Mouse (Mus musculus) liver, embryonic 11.5 days (tissue): ENCODE data around the gene Borcs6. TPM values are rescaled to one million over a fixed set of nuclear protein-coding genes. Genes with fewer than 3 reads are reported as not detected.

Experiments
- ATAC-seq: fragments of 200-750 bp; cut with Nextera tagmentation; replicated peaks from 2 replicates; pipeline ENCODE4 v1.8.0; 2017; ENCODE audit warnings: moderate number of reproducible peaks, mild to moderate bottlenecking, moderate TSS enrichment, moderate library complexity; ENCODE audit not compliant: low FRiP score
- DNase-seq: peaks from one replicate; pipeline ENCODE4 v3.0.0-alpha.2; 2017; ENCODE audit warnings: low spot score
- H3K27ac ChIP-seq: fragments of 300-500 bp; sonication (generic); 2 replicates; pipeline ENCODE4 v1.5.1; 2014; ENCODE audit warnings: mild to moderate bottlenecking, low read depth, low read length, control low read depth
- H3K27me3 ChIP-seq: fragments of 300-500 bp; sonication (generic); replicated peaks from 2 replicates; pipeline ENCODE4 v1.6.1; 2014; ENCODE audit warnings: low read length, mixed read lengths; ENCODE audit not compliant: control insufficient read depth, insufficient read depth
- H3K36me3 ChIP-seq: fragments of 300-500 bp; sonication (generic); 2 replicates; pipeline ENCODE4 v1.6.1; 2014; ENCODE audit warnings: mild to moderate bottlenecking, low read length, moderate library complexity, mixed read lengths; ENCODE audit not compliant: control insufficient read depth, insufficient read depth
- H3K4me1 ChIP-seq: fragments of 300-500 bp; sonication (generic); replicated peaks from 2 replicates; pipeline ENCODE4 v1.6.1; 2014; ENCODE audit warnings: low read length, mixed read lengths; ENCODE audit not compliant: control insufficient read depth, insufficient read depth
- H3K4me2 ChIP-seq: fragments of 300-500 bp; sonication (generic); 2 replicates; pipeline ENCODE4 v1.6.1; 2014; ENCODE audit warnings: mild to moderate bottlenecking, control low read depth, moderate library complexity
- H3K4me3 ChIP-seq: fragments of 300-500 bp; sonication (generic); 2 replicates; pipeline ENCODE4 v1.5.1; 2014; ENCODE audit warnings: low read depth, low read length, control low read depth
- H3K9ac ChIP-seq: fragments of 300-500 bp; sonication (generic); 2 replicates; pipeline ENCODE4 v1.6.1; 2014; ENCODE audit warnings: low read depth, low read length, control low read depth
- H3K9me3 ChIP-seq: fragments of 300-500 bp; sonication (generic); 2 replicates; pipeline ENCODE4 v1.6.1; 2016; ENCODE audit warnings: low read length, inconsistent platforms, mixed read lengths; ENCODE audit not compliant: control insufficient read depth
- WGBS: fragments of 180-500 bp; shearing (Covaris S2); extraction: QIAGEN DNeasy Blood & Tissue Kit; methylation state at CpG from one replicate; pipeline ENCODE4 v1.1.7; 2014; 5-methylcytosine and 5-hydroxymethylcytosine counted together
- polyA plus RNA-seq: library from polyadenylated mRNA; unstranded; fragments of >200 nt; fragmentation: Nextera tagmentation; extraction: Ambion mirVana; gene quantifications from 2 replicates; pipeline ENCODE4 v1.2.1, GENCODE M21; 2014

Gene Borcs6
- polyA plus RNA-seq, 1 experiment from 2014 or later, result 6.6 TPM

DNA sequence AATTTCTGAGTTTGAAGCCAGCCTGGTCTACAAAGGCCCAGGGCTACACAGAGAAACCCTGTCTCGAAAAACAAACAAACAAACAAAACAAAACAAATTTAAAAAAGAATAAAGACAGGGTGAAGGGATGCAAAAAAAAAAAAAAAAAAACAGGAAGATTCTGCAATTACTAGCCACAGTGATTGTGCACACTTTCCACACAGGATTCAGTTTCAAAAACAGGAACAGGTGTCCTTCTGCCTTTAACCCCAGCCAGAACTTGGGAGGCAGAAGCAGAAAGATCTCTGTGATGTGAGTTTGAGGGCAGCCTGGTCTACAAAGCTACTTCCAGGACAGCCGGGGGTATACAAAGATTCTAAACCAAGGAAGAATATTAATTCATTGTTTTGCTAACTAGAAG is 1.3 kb upstream of the Borcs6 start:
- DNase-seq (no peak), ATAC-seq (no peak)
- H3K27me3 ChIP-seq, result no peaks in the 10 kb centered on the region
- WGBS, result 66% methylated on average over 2 of the region's 2 CpGs
- peak overlapping the region; percentile 70 for H3K4me3 ChIP-seq
- H3K36me3 ChIP-seq, result peaks cover 2% of the 10 kb centered on the region; the same call in 1 of the 2 replicates
- H3K9me3 ChIP-seq, result no peaks in the 10 kb centered on the region
- H3K9ac ChIP-seq, result peak overlapping the region; percentile 62
- peak overlapping the region; percentile 52; the same call in 1 of the 2 replicates for H3K27ac ChIP-seq
- H3K4me2 ChIP-seq, result peak overlapping the region; percentile 98
- H3K4me1 ChIP-seq, result peaks cover 22% of the 10 kb centered on the region

GRCm38 (mm10) chr11:69058729-69059356 is 674 bp upstream of the Borcs6 start:
- H3K9ac ChIP-seq, result peak overlapping the region; percentile 62
- H3K4me1 ChIP-seq, result peaks cover 22% of the 10 kb centered on the region
- ATAC-seq, result no peak
- no peaks in the 10 kb centered on the region for H3K9me3 ChIP-seq
- H3K27ac ChIP-seq, result peak overlapping the region; percentile 52
- DNase-seq, result no peak
- H3K4me2 ChIP-seq, result peak overlapping the region; percentile 98
- no peaks in the 10 kb centered on the region for H3K36me3 ChIP-seq
- H3K4me3 ChIP-seq, result peak overlapping the region; percentile 70
- 1% methylated on average over 19 of the region's 19 CpGs for WGBS
- H3K27me3 ChIP-seq, result no peaks in the 10 kb centered on the region

- under 1% methylated on average over 49 of the region's 49 CpGs for WGBS
- ATAC-seq (0 out of 2 replicates have a peak, but pooled peaks have one; percentile 1), DNase-seq (no peak)
- peaks cover 28% of the 10 kb centered on the region for H3K4me1 ChIP-seq
- no peaks in the 10 kb centered on the region for H3K27me3 ChIP-seq
- H3K4me2 ChIP-seq, result peak overlapping the region; percentile 98
- no peaks in the 10 kb centered on the region for H3K9me3 ChIP-seq
- H3K4me3 ChIP-seq, result peak overlapping the region; percentile 70
- H3K36me3 ChIP-seq, result no peaks in the 10 kb centered on the region
- peak overlapping the region; percentile 68 for H3K9ac ChIP-seq
- H3K27ac ChIP-seq, result peak overlapping the region; percentile 52
Observed at GRCm38 (mm10) chr11:69059975-69060411, 476 bp downstream of the Borcs6 start.

DNA sequence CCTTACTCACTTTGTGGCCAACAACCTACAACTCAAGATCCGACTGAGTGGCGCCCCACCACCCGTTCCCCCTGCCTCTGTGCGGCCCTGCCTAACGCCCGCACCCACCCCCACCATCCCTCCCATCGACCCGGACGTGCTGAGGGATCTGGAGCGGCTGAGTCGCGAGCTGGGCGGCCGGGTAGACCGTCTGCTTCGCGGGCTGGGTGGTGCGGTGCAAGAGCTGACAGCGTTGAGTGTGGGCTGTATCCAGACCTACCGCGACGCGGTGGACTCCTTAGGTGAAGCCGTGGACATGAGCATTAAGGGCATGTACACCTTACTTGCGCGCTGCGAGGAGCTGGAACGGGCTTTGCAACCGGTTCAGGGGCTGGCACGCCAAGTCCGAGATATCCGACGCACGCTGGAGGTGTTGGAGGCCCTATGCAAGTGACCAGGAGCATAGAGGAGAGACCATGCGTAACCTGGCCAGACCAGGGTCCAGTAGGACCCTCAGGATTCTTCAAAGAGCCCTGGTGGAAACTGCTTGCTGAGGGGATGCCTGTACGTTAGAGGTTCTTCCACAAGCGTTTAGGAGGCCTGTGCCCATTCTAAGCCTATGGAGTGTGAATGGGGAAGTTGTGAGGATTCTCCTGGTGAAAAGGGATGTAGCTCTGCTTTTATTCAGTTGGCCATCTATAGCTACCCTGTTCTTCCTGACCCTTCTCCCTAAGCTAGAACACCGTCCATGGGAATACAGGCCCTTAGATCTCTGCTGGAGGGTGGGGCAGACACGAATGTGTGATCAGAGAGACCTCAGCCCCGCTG is 1.1 kb downstream of the Borcs6 start:
- Histone ChIP-seq H3K27ac (peak overlapping the region; percentile 52), H3K9ac (peak overlapping the region; percentile 68), H3K27me3 (no peaks in the 10 kb centered on the region), H3K4me3 (peak overlapping the region; percentile 70), H3K9me3 (no peaks in the 10 kb centered on the region), H3K4me1 (peaks cover 28% of the 10 kb centered on the region), H3K4me2 (peak overlapping the region; percentile 98), H3K36me3 (no peaks in the 10 kb centered on the region)
- DNase-seq (peak; percentile 53), ATAC-seq (no peak; the same call in 1 of the 2 replicates)
- WGBS, result 2% methylated on average over 40 of the region's 40 CpGs

- H3K4me1 ChIP-seq, result peaks cover 32% of the 10 kb centered on the region
- DNase-seq (no peak), ATAC-seq (no peak)
- peak overlapping the region; percentile 70 for H3K4me3 ChIP-seq
- H3K27me3 ChIP-seq, result no peaks in the 10 kb centered on the region
- peak overlapping the region; percentile 98 for H3K4me2 ChIP-seq
- no peak overlapping the region for H3K27ac ChIP-seq
- H3K36me3 ChIP-seq, result no peaks in the 10 kb centered on the region
- peak overlapping the region; percentile 68 for H3K9ac ChIP-seq
- H3K9me3 ChIP-seq, result no peaks in the 10 kb centered on the region
- WGBS, result 20% methylated on average over 17 of the region's 17 CpGs
Observed at GRCm38 (mm10) chr11:69061255-69061912, 1.9 kb downstream of the Borcs6 start.

DNA sequence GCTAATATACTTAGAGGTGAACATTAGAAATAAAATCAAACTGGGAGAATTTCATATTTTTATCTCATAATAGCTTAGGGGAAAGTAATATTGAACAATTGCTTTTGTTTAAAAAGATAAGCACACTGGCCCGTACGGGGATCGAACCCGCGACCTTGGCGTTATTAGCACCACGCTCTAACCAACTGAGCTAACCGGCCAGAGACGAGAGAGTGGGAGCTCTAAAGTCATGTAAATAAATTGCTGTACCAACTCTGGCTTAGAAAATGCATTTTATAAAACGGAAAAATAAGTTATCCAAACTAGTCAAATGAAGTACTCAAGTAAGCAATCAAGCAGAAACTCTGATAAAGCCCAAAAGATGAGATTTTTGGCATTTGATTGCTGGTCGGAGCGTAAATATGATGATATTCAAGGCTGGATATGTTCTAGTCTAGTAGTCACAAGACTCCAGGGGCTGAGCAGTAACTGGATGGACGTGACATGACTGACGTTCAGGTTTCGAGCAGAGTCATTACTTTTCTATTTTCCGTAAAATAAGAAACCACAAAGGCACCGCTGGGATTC is 2.8 kb downstream of the Borcs6 start:
- H3K36me3 ChIP-seq, result no peaks in the 10 kb centered on the region
- peak overlapping the region; percentile 98 for H3K4me2 ChIP-seq
- H3K27ac ChIP-seq, result peak overlapping the region; percentile 4; the same call in 1 of the 2 replicates
- ATAC-seq (no peak), DNase-seq (peak; percentile 74)
- H3K4me3 ChIP-seq, result peak overlapping the region; percentile 70
- H3K27me3 ChIP-seq, result no peaks in the 10 kb centered on the region
- no peaks in the 10 kb centered on the region for H3K9me3 ChIP-seq
- peaks cover 39% of the 10 kb centered on the region for H3K4me1 ChIP-seq
- H3K9ac ChIP-seq, result peak overlapping the region; percentile 61; the same call in 1 of the 2 replicates
- WGBS, result under 1% methylated on average over 17 of the region's 17 CpGs

DNA sequence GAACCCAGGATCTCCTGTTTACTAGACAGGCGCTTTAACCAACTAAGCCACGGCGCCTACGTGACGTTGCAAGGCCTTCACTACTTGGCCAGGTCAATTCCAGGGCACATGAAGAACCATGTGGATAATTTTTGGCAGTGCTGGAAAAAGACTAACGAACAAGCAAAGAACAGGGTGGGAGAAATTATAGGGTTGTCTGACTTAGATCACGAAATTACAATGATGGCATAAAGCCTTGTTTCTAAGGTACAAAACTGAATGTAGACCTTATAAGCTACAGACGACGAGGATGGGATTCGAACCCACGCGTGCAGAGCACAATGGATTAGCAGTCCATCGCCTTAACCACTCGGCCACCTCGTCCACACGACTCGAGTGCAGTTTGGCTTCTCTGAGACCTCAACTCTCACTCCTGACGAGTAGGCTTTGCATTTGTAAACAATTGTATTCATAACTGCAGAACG is 3.3 kb downstream of the Borcs6 start:
- Histone ChIP-seq H3K36me3 (no peaks in the 10 kb centered on the region), H3K4me3 (peak overlapping the region; percentile 70), H3K27ac (peak overlapping the region; percentile 44; the same call in 1 of the 2 replicates), H3K9ac (peak overlapping the region; percentile 85), H3K4me2 (peak overlapping the region; percentile 90), H3K9me3 (no peaks in the 10 kb centered on the region), H3K4me1 (peaks cover 43% of the 10 kb centered on the region), H3K27me3 (no peaks in the 10 kb centered on the region)
- under 1% methylated on average over 19 of the region's 19 CpGs for WGBS
- DNase-seq, result peak; percentile 94
- peak; percentile 73 for ATAC-seq
